Mouse (Mus musculus): ENCODE measurements around the gene Ski.

GRCm38 (mm10) chr4:155239494-155239893 is 17.1 kb upstream of the Ski start:
- TF ChIP-seq CTCF (IDR thresholded peaks at IDR 0.05; ENCODE audit: borderline replicate concordance, extremely low read depth, insufficient read depth, insufficient read length) (no peak), POLR2A (IDR thresholded peaks at IDR 0.05; ENCODE audit: borderline replicate concordance, extremely low read depth, insufficient read depth, insufficient read length, poor library complexity, severe bottlenecking) (no peak)
